ENCODE assay signal across 24 mouse cellular contexts in genomic region chr6:70072007-70072406, GRCm38 (mm10).
"Had no signal": no experiment of that assay in that cellular context is flagged by ENCODE, and none has a peak within 500 bp of the region (broad histone marks: within the 10 kb centered on the region; RNA-seq: fewer than 3 reads in every experiment).

No protein-coding gene starts in this region.

- H3K9ac ChIP-seq: heart, embryonic 13.5 days; heart, embryonic 15.5 days; hindbrain, embryonic 13.5 days; hindbrain, embryonic 15.5 days; kidney, embryonic 15.5 days; limb, embryonic 13.5 days; limb, embryonic 15.5 days had no signal

- H3K27me3 ChIP-seq: heart, embryonic 13.5 days; heart, embryonic 15.5 days; hindbrain, embryonic 13.5 days; hindbrain, embryonic 15.5 days; kidney, embryonic 15.5 days; limb, embryonic 13.5 days; limb, embryonic 15.5 days had no signal

- H3K9me3 ChIP-seq: heart, embryonic 13.5 days; heart, embryonic 15.5 days; hindbrain, embryonic 13.5 days; hindbrain, embryonic 15.5 days; kidney, embryonic 15.5 days; limb, embryonic 13.5 days; limb, embryonic 15.5 days had no signal

- ATAC-seq: hindbrain, postnatal 0 days; intestine, embryonic 16.5 days had no signal

- DNase-seq: gastrocnemius, postnatal 14 days; gastrocnemius, postnatal 36 days; heart, adult 11 months; heart, adult 2 months; heart, postnatal 14 days; heart, postnatal 36 days; kidney, adult 11 months; kidney, adult 2 months; kidney, adult 9 months; kidney, postnatal 10 days; kidney, postnatal 25 days; layer of hippocampus, adult 9-11 months; layer of hippocampus, postnatal 36 days; left cerebral cortex, postnatal 4 days had no signal

- H3K36me3 ChIP-seq: heart, embryonic 13.5 days; heart, embryonic 15.5 days; hindbrain, embryonic 13.5 days; hindbrain, embryonic 15.5 days; kidney, embryonic 15.5 days; limb, embryonic 13.5 days; limb, embryonic 15.5 days had no signal

- H3K27ac ChIP-seq: heart, adult 2 months; heart, embryonic 13.5 days; heart, embryonic 15.5 days; hindbrain, embryonic 13.5 days; hindbrain, embryonic 15.5 days; hindbrain, postnatal 0 days; kidney, embryonic 15.5 days; limb, embryonic 13.5 days; limb, embryonic 15.5 days had no signal

- H3K4me3 ChIP-seq: heart, adult 2 months; heart, embryonic 13.5 days; heart, embryonic 15.5 days; hindbrain, embryonic 13.5 days; hindbrain, embryonic 15.5 days; kidney, embryonic 15.5 days; limb, embryonic 13.5 days; limb, embryonic 15.5 days had no signal

- H3K4me2 ChIP-seq: heart, embryonic 11.5 days; heart, embryonic 13.5 days; heart, embryonic 15.5 days; hindbrain, embryonic 13.5 days; hindbrain, embryonic 15.5 days; kidney, embryonic 15.5 days; limb, embryonic 13.5 days; limb, embryonic 15.5 days had no signal

- H3K4me1 ChIP-seq: heart, embryonic 13.5 days; heart, embryonic 15.5 days; hindbrain, embryonic 13.5 days; hindbrain, embryonic 15.5 days; kidney, embryonic 15.5 days; limb, embryonic 13.5 days; limb, embryonic 15.5 days had no signal
